Mouse (Mus musculus): ENCODE results near the gene Cdh13.

- no peak for TF ChIP-seq CTCF (IDR thresholded peaks at IDR 0.05; ENCODE audit: extremely low read depth, insufficient read depth, low read length)
- TF ChIP-seq POLR2A (IDR thresholded peaks at IDR 0.05; ENCODE audit: extremely low read depth, insufficient read depth, low read length) = no peak
These were observed 544.2 kb downstream of the Cdh13 start for GRCm38 (mm10) chr8:118827726-118828125.

Measured in cortical plate, adult 2 months (tissue).